Mouse (Mus musculus) E14TG2a.4 (cell line): Measurements from ENCODE around the gene Cryab.

Source experiments
- CTCF ChIP-seq: conservative IDR thresholded peaks from 2 replicates; pipeline ENCODE4 v1.5.1; 2014; ENCODE audit warnings: low read length
- NANOG ChIP-seq: IDR thresholded peaks from 2 replicates; pipeline ENCODE4 v1.6.1; 2014; ENCODE audit warnings: borderline replicate concordance, low read length, mixed read lengths
- POU5F1 ChIP-seq: IDR thresholded peaks from 2 replicates; pipeline ENCODE4 v1.6.1; 2014; ENCODE audit warnings: low read length, borderline replicate concordance

- TF ChIP-seq NANOG (no peak), CTCF (no peak), POU5F1 (no peak)
These were observed 16.5 kb downstream of the Cryab start for GRCm38 (mm10) chr9:50767531-50768106.
